Mouse (Mus musculus) MEL (cell line): ENCODE results near the gene Llgl1.

Experiments used
- CTCF ChIP-seq, 3 experiments: IDR thresholded peaks in 2 of 3; conservative IDR thresholded peaks in 1 of 3; 2 replicates each; pipeline ENCODE4 v1.5.1; 2011 to 2012; ENCODE audit warnings: low read length in 3 of 3, low read depth in 2 of 3, mild to moderate bottlenecking in 2 of 3, improper control_type of control experiment in 1 of 3, inconsistent platforms in 1 of 3, mixed read lengths in 1 of 3, moderate library complexity in 1 of 3; ENCODE audit not compliant: control insufficient read depth in 1 of 3, insufficient read depth in 1 of 3, poor library complexity in 1 of 3, severe bottlenecking in 1 of 3
- ETS1 ChIP-seq: IDR thresholded peaks from 2 replicates; pipeline ENCODE4 v1.6.1; 2012; ENCODE audit warnings: low read depth, mild to moderate bottlenecking, inconsistent platforms, low read length, improper control_type of control experiment, moderate library complexity
- HCFC1 ChIP-seq: IDR thresholded peaks from 2 replicates; pipeline ENCODE4 v1.6.1; 2012; ENCODE audit warnings: low read depth, mild to moderate bottlenecking, inconsistent platforms, low read length, improper control_type of control experiment, moderate library complexity
- JUND ChIP-seq: IDR thresholded peaks from 2 replicates; pipeline ENCODE4 v1.6.1; 2011; ENCODE audit warnings: low read depth, mild to moderate bottlenecking, improper control_type of control experiment, low read length
- MAX ChIP-seq: IDR thresholded peaks from 2 replicates; pipeline ENCODE4 v1.6.1; 2011; ENCODE audit warnings: low read length, improper control_type of control experiment
- MAZ ChIP-seq: IDR thresholded peaks from 2 replicates; pipeline ENCODE4 v1.6.1; 2012; ENCODE audit warnings: low read depth, mild to moderate bottlenecking, inconsistent platforms, low read length, improper control_type of control experiment
- NELFE ChIP-seq: IDR thresholded peaks from 2 replicates; pipeline ENCODE4 v1.6.1; 2011; ENCODE audit warnings: low read depth, low read length, improper control_type of control experiment
- POLR2A ChIP-seq, 2 experiments: IDR thresholded peaks; 2 replicates each; pipeline ENCODE4 v1.6.1; 2011 to 2012; ENCODE audit warnings: low read length in 2 of 2, mild to moderate bottlenecking in 2 of 2, control low read depth in 1 of 2, improper control_type of control experiment in 1 of 2, low read depth in 1 of 2, moderate library complexity in 1 of 2; ENCODE audit not compliant: control insufficient read depth in 1 of 2, insufficient read depth in 1 of 2, poor library complexity in 1 of 2
- RCOR1 ChIP-seq: IDR thresholded peaks from 2 replicates; pipeline ENCODE4 v1.6.1; 2012; ENCODE audit warnings: low read depth, mild to moderate bottlenecking, inconsistent platforms, low read length, improper control_type of control experiment
- SIN3A ChIP-seq: IDR thresholded peaks from 2 replicates; pipeline ENCODE4 v1.6.1; 2012; ENCODE audit warnings: low read length, improper control_type of control experiment, inconsistent platforms
- USF1 ChIP-seq: IDR thresholded peaks from 2 replicates; pipeline ENCODE4 v1.6.1; 2014; ENCODE audit warnings: low read depth, mild to moderate bottlenecking, inconsistent platforms, low read length, improper control_type of control experiment, moderate library complexity
- USF2 ChIP-seq, 2 experiments: IDR thresholded peaks; 2 replicates each; pipeline ENCODE4 v1.6.1; 2011 to 2012; ENCODE audit warnings: improper control_type of control experiment in 2 of 2, low read length in 2 of 2, borderline replicate concordance in 1 of 2, inconsistent platforms in 1 of 2, low read depth in 1 of 2, mild to moderate bottlenecking in 1 of 2; ENCODE audit not compliant: insufficient read depth in 1 of 2

- no peak for TF ChIP-seq CTCF (IDR thresholded peaks at IDR 0.05 in 2 of 3, conservative IDR thresholded peaks at IDR 0.05 in 1 of 3; ENCODE audit: control insufficient read depth in 1 of 3, insufficient read depth in 1 of 3, low read depth in 2 of 3, low read length in 3 of 3, poor library complexity in 1 of 3, severe bottlenecking in 1 of 3)
- no peak for TF ChIP-seq ETS1
- no peak for TF ChIP-seq POLR2A (IDR thresholded peaks at IDR 0.05; ENCODE audit: control insufficient read depth in 1 of 2, insufficient read depth in 1 of 2, low read depth in 1 of 2, low read length in 2 of 2, poor library complexity in 1 of 2)
- TF ChIP-seq NELFE: no peak
- no peak for TF ChIP-seq RCOR1
- no peak for TF ChIP-seq HCFC1
- TF ChIP-seq MAZ: no peak
- TF ChIP-seq USF2 (IDR thresholded peaks at IDR 0.05; ENCODE audit: borderline replicate concordance in 1 of 2, insufficient read depth in 1 of 2, low read depth in 1 of 2, low read length in 2 of 2): no peak
- no peak for TF ChIP-seq MAX
- TF ChIP-seq JUND: no peak
- TF ChIP-seq USF1: no peak
- no peak for TF ChIP-seq SIN3A
These were observed 9.1 kb downstream of the Llgl1 start for GRCm38 (mm10) chr11:60708631-60709030.
